Mouse (Mus musculus) erythroblast, embryonic 14.5 days (primary cell): ENCODE measurements around the gene Chd2.

Source experiments
- GATA1 ChIP-seq: IDR thresholded peaks from 2 replicates; pipeline ENCODE4 v1.6.1; 2012; ENCODE audit warnings: low read length, inconsistent platforms, mixed read lengths
- TAL1 ChIP-seq: IDR thresholded peaks from 3 replicates; pipeline ENCODE4 v1.6.1; 2012; ENCODE audit warnings: low read length, inconsistent platforms, mixed read lengths

DNA sequence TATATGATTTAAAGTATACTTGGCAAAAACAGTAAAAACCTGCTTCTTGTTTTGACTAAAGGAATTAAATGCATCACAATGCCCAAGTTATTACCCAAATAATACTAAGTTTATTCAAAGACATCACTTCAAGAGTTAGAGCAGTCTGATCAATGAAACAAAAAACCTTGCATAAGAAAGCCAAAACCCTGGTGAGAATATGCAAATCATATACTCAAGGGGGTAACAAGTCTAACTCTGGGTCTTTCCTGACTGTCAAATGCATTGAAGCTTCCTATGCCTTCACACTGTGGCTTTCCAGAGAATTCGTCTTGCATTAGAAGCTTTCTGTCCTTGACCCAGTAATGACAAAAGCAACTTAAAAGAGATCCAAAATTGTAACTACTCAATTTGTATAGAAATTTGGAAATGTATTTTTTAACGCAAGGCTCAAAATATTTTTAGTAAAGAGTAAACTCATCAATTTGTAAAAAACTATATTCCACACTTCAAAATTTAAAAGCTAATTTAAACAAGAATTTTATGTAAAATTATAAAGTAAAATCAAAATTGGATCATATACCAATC lies 2.4 kb downstream of the Chd2 start:
- no peak for TF ChIP-seq GATA1
- no peak for TF ChIP-seq TAL1
